In the genomic region with DNA sequence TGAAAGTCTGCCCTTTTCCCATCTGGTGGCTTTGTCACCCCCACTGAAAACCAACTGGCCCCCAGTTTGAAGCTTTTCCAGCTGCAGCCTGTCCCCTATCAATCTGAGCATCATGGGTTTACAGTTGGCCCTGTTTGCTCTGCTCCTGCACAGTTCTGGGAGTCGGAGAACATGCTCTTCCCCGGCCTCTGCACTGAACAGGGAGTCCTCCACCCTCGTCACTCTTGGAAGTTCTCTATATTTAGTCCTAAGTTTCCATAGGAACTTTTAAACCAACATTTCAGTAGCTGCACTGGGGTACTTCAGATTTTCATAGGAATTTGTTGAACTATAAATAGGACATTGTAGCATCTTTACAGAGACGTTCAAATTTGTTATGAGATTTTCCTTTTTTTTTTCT, we compare ENCODE assay signal across 17 mouse cellular contexts. TPM values are rescaled to one million over a fixed set of nuclear protein-coding genes. Genes with fewer than 3 reads are reported as not detected.
DNase-seq lines count a peak whose midpoint lies in the region.
"Had no signal": no experiment of that assay in that cellular context is flagged by ENCODE, and none has a peak within 500 bp of the region (broad histone marks: within the 10 kb centered on the region; RNA-seq: fewer than 3 reads in every experiment).

No protein-coding gene starts in this region.

- peak; percentile 34 to 74 for DNase-seq in left cerebral cortex, postnatal 14 days (ENCODE audit: low spot score in 2 of 2)
- no peak for DNase-seq in left cerebral cortex, postnatal 4 days
- DNase-seq in brain, adult 2 months (ENCODE audit: low read depth, low spot score) = peak; percentile 34
- peak; percentile 21 for DNase-seq in telencephalon, adult 2 months (ENCODE audit: low read depth, low spot score)
- no peak for DNase-seq in spleen, postnatal 14 days (ENCODE audit: low spot score in 2 of 2)
- DNase-seq: adrenal gland, adult 2 months; adrenal gland, postnatal 10 days; adrenal gland, postnatal 25 days; cerebellum, adult 11-12 months; cerebellum, adult 2 months; cerebellum, adult 9-10 months; cerebellum, postnatal 10 days; cerebellum, postnatal 25 days; forebrain, postnatal 0 days had no signal

- intact Hi-C loops in left cerebral cortex, postnatal 14 days (cut with DNase I) = no loop called here
- intact Hi-C loops in left cerebral cortex, postnatal 4 days (cut with DNase I) = no loop called here

RNA-seq across cellular contexts. Expression of a gene that starts 19.4 kb away (rescaled TPM):
- total RNA-seq in left cerebral cortex, postnatal 14 days (2021) = 100 to 1,000 TPM; 103 to 111 TPM
- 10 to 100 TPM; 80.9 to 85.8 TPM for total RNA-seq in left cerebral cortex, postnatal 4 days (2021)

RNA-seq across cellular contexts. Expression of a gene that starts 53.1 kb away (rescaled TPM):
- not detected for total RNA-seq in left cerebral cortex, postnatal 14 days (2021)
- not detected for total RNA-seq in left cerebral cortex, postnatal 4 days (2021)
- total RNA-seq: adrenal gland, adult 2 months; adrenal gland, postnatal 25 days; adrenal gland, postnatal 4 days; ES-E14; forebrain, postnatal 0 days; MEL had no signal

RNA-seq across cellular contexts. Expression of a gene that starts 56.7 kb away (rescaled TPM):
- 10 to 100 TPM; 27.1 to 33.7 TPM for total RNA-seq in left cerebral cortex, postnatal 14 days (2021)
- 1 to 10 TPM; 4.8 to 6.4 TPM for total RNA-seq in left cerebral cortex, postnatal 4 days (2021)

Comparison
In these comparisons a context has a peak if more than half of its experiments do, and no peak if none do; other contexts are left out.
1. DNase-seq: peak in left cerebral cortex, postnatal 14 days (2 of 2), brain, adult 2 months (single experiment) and telencephalon, adult 2 months (single experiment); none in left cerebral cortex, postnatal 4 days (single experiment) and spleen, postnatal 14 days (0 of 2).